8 mouse cellular contexts compared by ENCODE assay signal in the genomic region with DNA sequence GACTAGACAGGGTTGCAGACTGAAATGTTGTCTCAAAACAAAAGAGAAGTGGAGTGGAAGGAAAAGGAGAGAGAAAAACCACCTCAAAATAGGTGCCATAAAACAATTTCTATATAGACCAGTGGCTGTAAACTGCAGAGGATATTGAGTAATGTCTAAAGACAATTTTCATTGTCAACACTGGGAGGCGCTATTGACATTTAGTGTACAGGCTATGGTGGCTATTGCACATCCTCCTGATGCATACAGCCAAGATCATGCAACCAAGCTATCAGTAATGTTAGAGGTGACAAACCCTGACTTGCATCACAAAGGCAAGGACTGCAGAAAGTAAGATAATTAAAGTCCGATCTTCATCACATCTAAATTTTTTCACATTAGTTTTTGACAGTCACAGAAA.
DNase-seq lines count a peak whose midpoint lies in the region; ATAC-seq lines count a peak whose summit lies in the region.

No protein-coding gene starts in this region.

- 50% methylated on average over 2 of the region's 2 CpGs for WGBS in neural tube, embryonic 14.5 days
- WGBS in neural tube, embryonic 15.5 days, result 52% methylated on average over 2 of the region's 2 CpGs
- 48% methylated on average over 2 of the region's 2 CpGs for WGBS in forebrain, embryonic 16.5 days
- 44% methylated on average over 2 of the region's 2 CpGs for WGBS in stomach, embryonic 14.5 days

- intact Hi-C loops in heart, postnatal 36 days (cut with DNase I), result loop anchor here (5.0 kb wide), 1 partner anchor 87 kb away; no protein-coding TSS in a partner anchor

- peak; percentile 68 for ATAC-seq in neural tube, embryonic 14.5 days (ENCODE audit: low read depth)
- no peak for ATAC-seq in neural tube, embryonic 15.5 days (ENCODE audit: low FRiP score)
- ATAC-seq in forebrain, embryonic 16.5 days, result peak; percentile 65; the same call in 1 of the 2 replicates
- peak; percentile 56; the same call in 1 of the 2 replicates for ATAC-seq in stomach, embryonic 14.5 days (ENCODE audit: insufficient number of reproducible peaks, insufficient read depth, low FRiP score, low read depth)

- no peaks in the 10 kb centered on the region for H3K36me3 ChIP-seq in neural tube, embryonic 14.5 days (ENCODE audit: control insufficient read depth, insufficient read depth, low read length)
- no peaks in the 10 kb centered on the region for H3K36me3 ChIP-seq in neural tube, embryonic 15.5 days
- no peaks in the 10 kb centered on the region for H3K36me3 ChIP-seq in forebrain, embryonic 16.5 days (ENCODE audit: control insufficient read depth, insufficient read depth)
- H3K36me3 ChIP-seq in stomach, embryonic 14.5 days (ENCODE audit: control insufficient read depth, insufficient read depth, low read length), result no peaks in the 10 kb centered on the region

- peak; percentile 5 for DNase-seq in heart, adult 8-10 months (ENCODE audit: low spot score)
- DNase-seq in heart, postnatal 36 days, result no peak
- DNase-seq in thymus, postnatal 10 days (ENCODE audit: low spot score in 2 of 2), result no peak
- no peak for DNase-seq in gastrocnemius, adult 18-20 months (ENCODE audit: low spot score)

- no peaks in the 10 kb centered on the region for H3K27me3 ChIP-seq in neural tube, embryonic 14.5 days (ENCODE audit: control insufficient read depth, insufficient read depth, low read length)
- H3K27me3 ChIP-seq in neural tube, embryonic 15.5 days (replicated peaks), result no peaks in the 10 kb centered on the region
- no peaks in the 10 kb centered on the region for H3K27me3 ChIP-seq in forebrain, embryonic 16.5 days (replicated peaks; ENCODE audit: control insufficient read depth, insufficient read depth, low read length)
- H3K27me3 ChIP-seq in stomach, embryonic 14.5 days (ENCODE audit: control insufficient read depth, insufficient read depth, low read length), result no peaks in the 10 kb centered on the region

- no peak overlapping the region for H3K9ac ChIP-seq in neural tube, embryonic 14.5 days (replicated peaks; ENCODE audit: low read depth, low read length)
- H3K9ac ChIP-seq in neural tube, embryonic 15.5 days (replicated peaks), result no peak overlapping the region
- H3K9ac ChIP-seq in forebrain, embryonic 16.5 days (replicated peaks; ENCODE audit: low read depth, low read length), result no peak overlapping the region
- no peak overlapping the region for H3K9ac ChIP-seq in stomach, embryonic 14.5 days (replicated peaks; ENCODE audit: low read depth, low read length)

- no peaks in the 10 kb centered on the region for H3K4me1 ChIP-seq in neural tube, embryonic 14.5 days (ENCODE audit: control insufficient read depth, insufficient read depth, low read length)
- H3K4me1 ChIP-seq in neural tube, embryonic 15.5 days, result no peaks in the 10 kb centered on the region
- no peaks in the 10 kb centered on the region for H3K4me1 ChIP-seq in forebrain, embryonic 16.5 days (replicated peaks; ENCODE audit: control insufficient read depth, insufficient read depth, low read length)
- H3K4me1 ChIP-seq in stomach, embryonic 14.5 days (ENCODE audit: control insufficient read depth, insufficient read depth, low read length), result no peaks in the 10 kb centered on the region

- H3K9me3 ChIP-seq in neural tube, embryonic 14.5 days (ENCODE audit: control insufficient read depth, low read length), result no peaks in the 10 kb centered on the region
- H3K9me3 ChIP-seq in neural tube, embryonic 15.5 days (replicated peaks), result no peaks in the 10 kb centered on the region
- H3K9me3 ChIP-seq in forebrain, embryonic 16.5 days (ENCODE audit: control insufficient read depth, low read length), result no peaks in the 10 kb centered on the region
- H3K9me3 ChIP-seq in stomach, embryonic 14.5 days (ENCODE audit: control insufficient read depth, low read depth, low read length), result no peaks in the 10 kb centered on the region

- H3K4me3 ChIP-seq in neural tube, embryonic 14.5 days (ENCODE audit: low read depth, low read length), result no peak overlapping the region
- H3K4me3 ChIP-seq in neural tube, embryonic 15.5 days (replicated peaks), result no peak overlapping the region
- no peak overlapping the region for H3K4me3 ChIP-seq in forebrain, embryonic 16.5 days (replicated peaks; ENCODE audit: low read length)
- no peak overlapping the region for H3K4me3 ChIP-seq in stomach, embryonic 14.5 days (ENCODE audit: low read depth, low read length)

- no peak overlapping the region for H3K4me2 ChIP-seq in neural tube, embryonic 14.5 days (ENCODE audit: low read depth, low read length)
- H3K4me2 ChIP-seq in neural tube, embryonic 15.5 days, result no peak overlapping the region
- no peak overlapping the region for H3K4me2 ChIP-seq in forebrain, embryonic 16.5 days (ENCODE audit: low read length)
- no peak overlapping the region for H3K4me2 ChIP-seq in stomach, embryonic 14.5 days (replicated peaks; ENCODE audit: low read depth, low read length)

- H3K27ac ChIP-seq in neural tube, embryonic 14.5 days (ENCODE audit: low read depth, low read length), result no peak overlapping the region
- no peak overlapping the region for H3K27ac ChIP-seq in neural tube, embryonic 15.5 days (replicated peaks)
- H3K27ac ChIP-seq in forebrain, embryonic 16.5 days (ENCODE audit: low read length), result no peak overlapping the region
- no peak overlapping the region for H3K27ac ChIP-seq in stomach, embryonic 14.5 days (ENCODE audit: low read length)
